Mouse (Mus musculus): ENCODE measurements around the gene Yap1. TPM values are rescaled to one million over a fixed set of nuclear protein-coding genes. Genes with fewer than 3 reads are reported as not detected.

Gene Yap1
- 10 to 100 TPM; 19.6 to 20.6 TPM for total RNA-seq (2021)
- long read RNA-seq, experiment 1, full-length matches to known transcripts: 3 of 15 reads
- long read RNA-seq, experiment 1, partial matches to known transcripts: 3 of 15 reads
- long read RNA-seq, experiment 1, other reads (novel, unspliced or antisense): 9 of 15 reads
- long read RNA-seq, experiment 2, full-length matches to known transcripts: 3 of 5 reads
- long read RNA-seq, experiment 2, partial matches to known transcripts: 0 of 5 reads
- long read RNA-seq, experiment 2, other reads (novel, unspliced or antisense): 2 of 5 reads

GRCm38 (mm10) chr9:8004370-8004991 lies at the start of gene Yap1:
TSS of gene Yap1 (minus strand) at chr9:8004596.
- peak; percentile 71 to 77 for DNase-seq (ENCODE audit: low spot score in 2 of 2)

GRCm38 (mm10) chr9:8043044-8043387 lies 38.6 kb upstream of the Yap1 start:
- DNase-seq (ENCODE audit: low spot score in 2 of 2): no peak

- peak; percentile 98 for DNase-seq (ENCODE audit: low spot score in 2 of 2)
These were observed 38.1 kb upstream of the Yap1 start, which contains the start of gene Cfap300 for GRCm38 (mm10) chr9:8042338-8043043. TSS of gene Cfap300 (minus strand) at chr9:8042823.

GRCm38 (mm10) chr9:8035546-8035945 lies 31.1 kb upstream of the Yap1 start:
- DNase-seq (ENCODE audit: low spot score in 2 of 2): no peak

GRCm38 (mm10) chr9:8035091-8035490 lies 30.7 kb upstream of the Yap1 start:
- no peak for DNase-seq (ENCODE audit: low spot score in 2 of 2)

- no peak for DNase-seq (ENCODE audit: low spot score in 2 of 2)
These were observed 29.7 kb upstream of the Yap1 start for GRCm38 (mm10) chr9:8034143-8034542.

GRCm38 (mm10) chr9:8032847-8033246 lies 28.5 kb upstream of the Yap1 start:
- DNase-seq (ENCODE audit: low spot score in 2 of 2): no peak

GRCm38 (mm10) chr9:8018609-8019008 lies 14.2 kb upstream of the Yap1 start:
- no peak for DNase-seq (ENCODE audit: low spot score in 2 of 2)

- DNase-seq (ENCODE audit: low spot score in 2 of 2): no peak
These were observed 13.0 kb upstream of the Yap1 start for GRCm38 (mm10) chr9:8017253-8017913.

- peak; percentile 27 to 38 for DNase-seq (ENCODE audit: low spot score in 2 of 2)
These were observed 810 bp downstream of the Yap1 start for GRCm38 (mm10) chr9:8003301-8004271.

- no peak for DNase-seq (ENCODE audit: low spot score in 2 of 2)
These were observed 1.6 kb downstream of the Yap1 start for GRCm38 (mm10) chr9:8002806-8003205.

GRCm38 (mm10) chr9:8001352-8001751 lies 3.0 kb downstream of the Yap1 start:
- no peak for DNase-seq (ENCODE audit: low spot score in 2 of 2)

GRCm38 (mm10) chr9:7994275-7994674 lies 10.1 kb downstream of the Yap1 start:
- DNase-seq (ENCODE audit: low spot score in 2 of 2): no peak

- no peak for DNase-seq (ENCODE audit: low spot score in 2 of 2)
These were observed 11.7 kb downstream of the Yap1 start for GRCm38 (mm10) chr9:7992651-7993050.

- DNase-seq (ENCODE audit: low spot score in 2 of 2): no peak
These were observed 13.5 kb downstream of the Yap1 start for GRCm38 (mm10) chr9:7990897-7991296.

- no peak for DNase-seq (ENCODE audit: low spot score in 2 of 2)
These were observed 17.3 kb downstream of the Yap1 start for GRCm38 (mm10) chr9:7987119-7987518.

- no peak for DNase-seq (ENCODE audit: low spot score in 2 of 2)
These were observed 20.1 kb downstream of the Yap1 start for GRCm38 (mm10) chr9:7984287-7984686.

GRCm38 (mm10) chr9:7983665-7984064 lies 20.7 kb downstream of the Yap1 start:
- DNase-seq (ENCODE audit: low spot score in 2 of 2): no peak

- no peak for DNase-seq (ENCODE audit: low spot score in 2 of 2)
These were observed 24.2 kb downstream of the Yap1 start for GRCm38 (mm10) chr9:7980162-7980561.

GRCm38 (mm10) chr9:7979153-7979916 lies 25.1 kb downstream of the Yap1 start:
- no peak for DNase-seq (ENCODE audit: low spot score in 2 of 2)
